Mouse (Mus musculus) kidney, postnatal 0 days (tissue): ENCODE data around the gene Olfr99. TPM values are rescaled to one million over a fixed set of nuclear protein-coding genes. Genes with fewer than 3 reads are reported as not detected.
A peak's percentile ranks its signal among the peaks of the same experiment; 100 is the strongest.

ENCODE experiments used
- ATAC-seq: fragments of 200-750 bp; cut with Nextera tagmentation; replicated peaks from 2 replicates; pipeline ENCODE4 v1.8.0; 2017; ENCODE audit warnings: low read depth, moderate number of reproducible peaks, moderate TSS enrichment, moderate library complexity; ENCODE audit not compliant: low FRiP score
- DNase-seq: peaks from one replicate; pipeline ENCODE4 v3.0.0-alpha.2; 2016; ENCODE audit warnings: low spot score
- H3K27ac ChIP-seq: fragments of 300-500 bp; sonication (generic); 2 replicates; pipeline ENCODE4 v1.5.1; 2014; ENCODE audit warnings: mild to moderate bottlenecking
- H3K27me3 ChIP-seq: fragments of 300-500 bp; sonication (generic); 2 replicates; pipeline ENCODE4 v1.6.1; 2014; ENCODE audit warnings: low read length, mixed read lengths; ENCODE audit not compliant: insufficient read depth
- H3K36me3 ChIP-seq: fragments of 300-500 bp; sonication (generic); 2 replicates; pipeline ENCODE4 v1.6.1; 2014; ENCODE audit warnings: low read length, mixed read lengths; ENCODE audit not compliant: insufficient read depth
- H3K4me1 ChIP-seq: fragments of 300-500 bp; sonication (generic); replicated peaks from 2 replicates; pipeline ENCODE4 v1.6.1; 2014; ENCODE audit warnings: antibody characterized with exemption, low read length, mixed read lengths; ENCODE audit not compliant: insufficient read depth
- H3K4me2 ChIP-seq: fragments of 300-500 bp; sonication (generic); 2 replicates; pipeline ENCODE4 v1.6.1; 2014; ENCODE audit warnings: mild to moderate bottlenecking, low read length, moderate library complexity, mixed read lengths
- H3K4me3 ChIP-seq: fragments of 300-500 bp; sonication (generic); replicated peaks from 2 replicates; pipeline ENCODE4 v1.5.1; 2014; ENCODE audit warnings: low read depth, low read length
- H3K9ac ChIP-seq: fragments of 300-500 bp; sonication (generic); 2 replicates; pipeline ENCODE4 v1.6.1; 2014; ENCODE audit warnings: low read depth, low read length
- H3K9me3 ChIP-seq: fragments of 300-500 bp; sonication (generic); replicated peaks from 2 replicates; pipeline ENCODE4 v1.6.1; 2016; ENCODE audit warnings: low read length, inconsistent platforms, mixed read lengths
- CTCF ChIP-seq: IDR thresholded peaks from 2 replicates; pipeline ENCODE4 v1.5.1; 2016; ENCODE audit warnings: antibody characterized with exemption, low read depth, mild to moderate bottlenecking, moderate library complexity
- WGBS: fragments of 180-500 bp; shearing (Covaris S2); extraction: QIAGEN DNeasy Blood & Tissue Kit; methylation state at CpG from one replicate; pipeline ENCODE4 v1.1.7; 2014; 5-methylcytosine and 5-hydroxymethylcytosine counted together
- polyA plus RNA-seq: library from polyadenylated mRNA; unstranded; fragments of >200 nt; fragmentation: Nextera tagmentation; extraction: Ambion mirVana; gene quantifications from 2 replicates; pipeline ENCODE4 v1.2.1, GENCODE M21; 2015

Gene Olfr99
- polyA plus RNA-seq, 1 experiment from 2014 or later = not detected

DNA sequence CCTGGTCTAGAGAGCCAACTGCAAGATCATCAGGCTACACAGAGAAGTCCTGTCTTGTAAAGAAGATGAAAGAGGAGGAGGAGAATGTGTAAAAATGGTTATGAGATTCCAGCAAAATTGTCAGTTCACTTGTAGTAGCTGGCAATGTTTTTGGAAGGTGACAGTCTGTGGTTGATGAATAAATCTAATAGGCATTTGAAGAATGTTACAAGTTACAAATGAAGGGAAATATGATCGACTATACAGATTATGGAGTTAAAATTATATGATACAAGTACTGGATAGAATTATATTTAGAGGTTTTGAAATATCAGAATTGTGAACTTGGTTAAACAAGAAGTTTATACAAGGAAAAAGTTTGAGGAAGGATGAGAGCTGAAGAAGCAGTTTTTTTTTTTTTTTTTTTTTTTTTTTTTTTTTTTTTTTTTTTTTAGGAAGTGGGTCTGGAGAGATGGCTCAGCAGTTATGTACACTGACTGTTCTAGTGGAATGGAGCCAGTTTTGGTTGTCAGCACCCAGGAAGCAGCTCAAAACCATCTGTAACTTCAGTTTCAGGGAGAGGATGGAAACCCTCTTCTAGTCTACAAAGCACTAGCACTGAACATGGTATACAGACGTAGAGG is 7.5 kb downstream of the Olfr99 start:
- 76% methylated on average over 2 of the region's 2 CpGs for WGBS
- no peak for TF ChIP-seq CTCF

DNA sequence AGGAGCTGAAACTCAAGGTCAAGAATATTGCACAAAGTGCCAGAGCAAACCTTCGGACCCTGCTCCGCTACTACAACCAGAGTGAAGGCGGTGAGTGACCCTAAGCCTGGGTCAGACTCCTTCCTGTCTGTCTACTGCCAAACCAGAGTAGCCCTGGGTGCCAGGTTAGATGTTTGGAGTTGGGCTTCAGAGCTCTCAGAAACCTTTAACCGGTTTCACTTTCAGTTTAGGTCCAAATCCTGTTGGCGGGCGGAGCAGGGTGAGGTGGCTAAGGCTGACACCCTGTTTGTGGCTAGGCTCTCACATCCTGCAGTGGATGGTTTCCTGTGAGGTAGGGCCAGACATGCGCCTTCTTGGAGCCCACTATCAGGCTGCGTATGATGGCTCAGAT is 12.6 kb downstream of the Olfr99 start:
- H3K4me3 ChIP-seq = peak overlapping the region; percentile 57
- peak overlapping the region; percentile 98 for H3K4me2 ChIP-seq
- ATAC-seq (peak; percentile 41; the same call in 1 of the 2 replicates), DNase-seq (peak; percentile 3)
- H3K27me3 ChIP-seq = no peaks in the 10 kb centered on the region
- TF ChIP-seq CTCF = no peak
- no peaks in the 10 kb centered on the region for H3K4me1 ChIP-seq
- no peaks in the 10 kb centered on the region for H3K9me3 ChIP-seq
- H3K36me3 ChIP-seq = no peaks in the 10 kb centered on the region
- H3K9ac ChIP-seq = 0 out of 2 replicates have a peak overlapping the region, but pooled peaks have one; percentile 18
- 64% methylated on average over 8 of the region's 8 CpGs for WGBS
- no peak overlapping the region for H3K27ac ChIP-seq

More for the DNA sequence above, 7.5 kb downstream of the Olfr99 start:
- DNase-seq = no peak
- Histone ChIP-seq H3K4me2 (no peak overlapping the region), H3K27ac (no peak overlapping the region), H3K36me3 (no peaks in the 10 kb centered on the region), H3K4me1 (no peaks in the 10 kb centered on the region), H3K9me3 (no peaks in the 10 kb centered on the region), H3K27me3 (no peaks in the 10 kb centered on the region), H3K4me3 (no peak overlapping the region), H3K9ac (no peak overlapping the region)
- ATAC-seq = no peak

DNA sequence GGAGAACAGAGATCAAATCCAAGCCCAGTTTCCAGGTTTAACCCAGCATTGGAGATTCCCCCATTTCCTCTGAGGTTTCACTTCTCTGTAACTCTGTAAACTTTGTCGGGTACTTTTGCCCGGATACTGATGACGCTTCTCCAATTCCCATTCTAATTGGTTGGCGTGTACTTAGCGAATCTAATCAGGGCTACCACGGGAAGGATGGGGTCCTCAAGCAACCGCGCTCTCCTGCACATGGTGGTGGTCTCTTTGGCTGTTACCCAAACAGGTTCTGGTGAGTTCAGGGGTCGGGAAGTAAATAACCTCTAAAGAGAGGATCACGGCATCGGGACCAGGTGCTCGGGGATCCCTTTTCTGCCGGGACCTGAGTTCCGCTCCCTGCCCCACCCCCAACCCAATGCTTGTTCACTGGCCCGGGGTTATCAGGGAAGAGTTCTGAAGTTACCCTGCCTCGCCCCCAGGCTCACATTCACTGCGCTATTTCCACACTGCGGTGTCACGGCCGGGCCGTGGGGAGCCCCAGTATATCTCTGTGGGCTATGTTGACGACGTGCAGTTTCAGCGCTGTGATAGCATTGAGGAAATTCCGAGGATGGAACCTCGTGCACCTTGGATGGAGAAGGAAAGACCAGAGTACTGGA is 13.1 kb downstream of the Olfr99 start, which contains the start of gene H2-M3:
Gene H2-M3, plus strand, starts transcription at position 163 of the 644 bp plus-strand sequence.
- H3K4me3 ChIP-seq = peak within 1 kb of the TSS; percentile 57
- DNase-seq (peak; percentile 89), ATAC-seq (peak; percentile 98)
- TF ChIP-seq CTCF = no peak
- 0 out of 2 replicates have a peak within 1 kb of the TSS, but pooled peaks have one; percentile 18 for H3K9ac ChIP-seq
- H3K36me3 ChIP-seq = no peaks in the 10 kb centered on the region
- WGBS = 5% methylated on average over 26 of the region's 26 CpGs
- H3K27ac ChIP-seq = no peak within 1 kb of the TSS
- H3K27me3 ChIP-seq = no peaks in the 10 kb centered on the region
- H3K9me3 ChIP-seq = no peaks in the 10 kb centered on the region
- H3K4me2 ChIP-seq = peak within 1 kb of the TSS; percentile 98
- H3K4me1 ChIP-seq = no peaks in the 10 kb centered on the region

GRCm38 (mm10) chr17:37263626-37264025 is 19.6 kb downstream of the Olfr99 start, which contains the start of gene Olfr98:
Gene Olfr98 (minus strand): TSS chr17:37263749.
- no peak for ATAC-seq
- Histone ChIP-seq H3K4me2 (no peak within 1 kb of the TSS), H3K27me3 (no peaks in the 10 kb centered on the region), H3K4me1 (no peaks in the 10 kb centered on the region), H3K9me3 (no peaks in the 10 kb centered on the region), H3K36me3 (no peaks in the 10 kb centered on the region), H3K4me3 (no peak within 1 kb of the TSS), H3K9ac (no peak within 1 kb of the TSS), H3K27ac (no peak within 1 kb of the TSS)
- no peak for TF ChIP-seq CTCF
- 85% methylated on average over 1 of the region's 1 CpGs for WGBS
- no peak for DNase-seq

GRCm38 (mm10) chr17:37250544-37250943 is 32.7 kb downstream of the Olfr99 start:
- WGBS = 11% methylated on average over 1 of the region's 1 CpGs
- ATAC-seq = no peak
- DNase-seq = no peak

DNA sequence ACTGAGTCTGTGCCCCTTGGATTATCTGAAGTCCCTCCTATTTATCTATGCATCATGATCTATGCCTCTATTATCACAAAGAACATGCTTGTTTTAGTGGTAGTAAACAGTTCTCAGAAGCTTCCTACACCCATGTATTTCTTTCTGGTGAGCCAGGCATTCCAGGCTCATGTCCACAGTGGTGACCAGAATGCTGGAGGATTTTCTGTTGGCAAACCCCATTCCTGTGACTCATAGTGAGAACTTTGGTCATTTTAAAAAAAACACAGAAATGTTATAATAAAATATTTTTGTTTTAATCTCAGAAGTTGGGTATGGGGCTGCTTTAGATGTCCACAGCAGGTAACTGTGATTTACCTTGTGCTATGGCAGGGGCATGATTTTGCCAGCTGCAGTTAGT is 33.8 kb downstream of the Olfr99 start:
- H3K4me1 ChIP-seq = no peaks in the 10 kb centered on the region
- DNase-seq (no peak), ATAC-seq (no peak)
- no peak overlapping the region for H3K4me3 ChIP-seq
- H3K27me3 ChIP-seq = no peaks in the 10 kb centered on the region
- H3K36me3 ChIP-seq = no peaks in the 10 kb centered on the region
- TF ChIP-seq CTCF = no peak
- no peak overlapping the region for H3K27ac ChIP-seq
- H3K9ac ChIP-seq = no peak overlapping the region
- H3K9me3 ChIP-seq = no peaks in the 10 kb centered on the region
- H3K4me2 ChIP-seq = no peak overlapping the region

More at GRCm38 (mm10) chr17:37250544-37250943, 32.7 kb downstream of the Olfr99 start:
- no peaks in the 10 kb centered on the region for H3K27me3 ChIP-seq
- peak; percentile 56 for TF ChIP-seq CTCF
- H3K27ac ChIP-seq = no peak overlapping the region
- no peak overlapping the region for H3K9ac ChIP-seq
- no peak overlapping the region for H3K4me2 ChIP-seq
- no peaks in the 10 kb centered on the region for H3K36me3 ChIP-seq
- H3K4me3 ChIP-seq = no peak overlapping the region
- H3K4me1 ChIP-seq = no peaks in the 10 kb centered on the region
- H3K9me3 ChIP-seq = no peaks in the 10 kb centered on the region
